Mouse (Mus musculus) olfactory bulb, adult 2 months (tissue): ENCODE measurements around the gene E130308A19Rik.

Experiments used
- CTCF ChIP-seq: fragments of 200-500 bp; IDR thresholded peaks from 2 replicates; pipeline ENCODE4 v1.5.1; 2012; ENCODE audit warnings: low read depth, mild to moderate bottlenecking, low read length, moderate library complexity; ENCODE audit not compliant: insufficient read depth
- POLR2A ChIP-seq: fragments of 200-500 bp; IDR thresholded peaks from 2 replicates; pipeline ENCODE4 v1.6.1; 2012; ENCODE audit warnings: mild to moderate bottlenecking, low read depth, low read length, moderate library complexity; ENCODE audit not compliant: insufficient read depth

DNA sequence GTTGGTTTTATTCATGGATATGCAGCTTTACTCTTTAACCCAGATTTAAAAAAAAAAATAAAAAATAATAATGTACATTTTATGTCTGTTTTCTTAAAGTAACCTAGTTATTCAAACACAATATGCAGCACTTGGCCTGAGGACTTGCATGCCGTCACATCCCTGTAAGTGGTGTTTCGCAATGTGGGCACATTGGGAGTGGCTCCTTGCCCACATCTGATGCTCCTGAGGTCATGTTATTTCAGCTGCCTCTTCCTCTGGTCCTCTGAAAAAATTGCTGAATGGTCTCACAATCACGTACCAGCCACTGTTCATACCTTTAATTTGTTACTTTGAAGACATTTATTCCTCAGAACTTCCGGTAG, 135.3 kb downstream of the E130308A19Rik start:
- TF ChIP-seq CTCF = no peak
- TF ChIP-seq POLR2A = no peak
